Mouse (Mus musculus) heart, postnatal 0 days (tissue): ENCODE data around the gene Rbbp9.

Experiments
- CTCF ChIP-seq: IDR thresholded peaks from 2 replicates; pipeline ENCODE4 v1.5.1; 2016; ENCODE audit warnings: antibody characterized with exemption, control low read depth, low read depth
- EP300 ChIP-seq: IDR thresholded peaks from 2 replicates; pipeline ENCODE4 v1.6.1; 2016; ENCODE audit warnings: antibody characterized with exemption, low read depth

DNA sequence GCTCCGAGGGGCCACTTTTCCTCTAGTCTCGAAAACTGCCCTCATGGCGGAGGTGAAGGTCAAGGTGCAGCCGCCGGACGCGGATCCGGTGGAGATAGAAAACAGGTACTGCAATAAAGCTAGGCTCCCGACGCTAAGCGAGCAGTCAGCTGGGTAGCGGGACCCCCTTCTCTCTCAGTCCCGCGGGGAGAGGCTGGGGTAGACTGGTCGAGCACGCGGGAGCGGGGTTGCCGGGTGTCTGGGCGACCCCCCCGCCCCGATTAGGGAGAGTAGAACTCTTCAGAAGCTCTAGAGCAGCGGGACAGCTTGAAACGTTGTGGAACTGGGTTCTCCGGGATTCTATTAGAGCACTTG lies 22.9 kb downstream of the Rbbp9 start:
- TF ChIP-seq EP300, result no peak
- TF ChIP-seq CTCF, result no peak
